Mouse (Mus musculus): ENCODE measurements around the gene Tial1.

- TF ChIP-seq CTCF (IDR thresholded peaks at IDR 0.05; ENCODE audit: control insufficient read depth, insufficient read depth, insufficient replicate concordance, low read depth, low read length) (no peak), POLR2A (IDR thresholded peaks at IDR 0.05; ENCODE audit: control insufficient read depth, low read depth, low read length) (no peak)
These were observed 62.9 kb downstream of the Tial1 start for GRCm38 (mm10) chr7:128398664-128399063.

Measured in testis, adult 2 months (tissue).